Mouse (Mus musculus) cortical plate, adult 2 months (tissue): ENCODE results near the gene Aldoart1. TPM values are rescaled to one million over a fixed set of nuclear protein-coding genes. Genes with fewer than 3 reads are reported as not detected.

ENCODE experiments used
- H3K27ac ChIP-seq: fragments of 200-500 bp; 2 replicates; pipeline ENCODE4 v1.5.1; 2012; ENCODE audit warnings: low read length, control low read depth, inconsistent platforms; ENCODE audit not compliant: insufficient read depth
- H3K4me1 ChIP-seq: fragments of 200-500 bp; 2 replicates; pipeline ENCODE4 v1.6.1; 2011; ENCODE audit warnings: low read length; ENCODE audit not compliant: control insufficient read depth, insufficient read depth
- H3K4me3 ChIP-seq: fragments of 200-500 bp; 2 replicates; pipeline ENCODE4 v1.5.1; 2011; ENCODE audit warnings: mild to moderate bottlenecking, low read length, control low read depth; ENCODE audit not compliant: insufficient read depth
- CTCF ChIP-seq: fragments of 200-500 bp; IDR thresholded peaks from 2 replicates; pipeline ENCODE4 v1.5.1; 2011; ENCODE audit warnings: mild to moderate bottlenecking, control low read depth, low read length; ENCODE audit not compliant: insufficient read depth; ENCODE audit errors: extremely low read depth
- POLR2A ChIP-seq: fragments of 200-500 bp; IDR thresholded peaks from 2 replicates; pipeline ENCODE4 v1.6.1; 2011; ENCODE audit warnings: mild to moderate bottlenecking, low read length, control low read depth; ENCODE audit not compliant: insufficient read depth; ENCODE audit errors: extremely low read depth
- polyA plus RNA-seq: library from polyadenylated mRNA; depleted of rRNA; stranded (reverse); fragments of >200 nt; gene quantifications from 2 replicates; pipeline ENCODE4 v1.2.3, GENCODE M21; 2012; rRNA removed

Gene Aldoart1
- polyA plus RNA-seq: 0.19 and 0.28 TPM in 2 replicates

DNA sequence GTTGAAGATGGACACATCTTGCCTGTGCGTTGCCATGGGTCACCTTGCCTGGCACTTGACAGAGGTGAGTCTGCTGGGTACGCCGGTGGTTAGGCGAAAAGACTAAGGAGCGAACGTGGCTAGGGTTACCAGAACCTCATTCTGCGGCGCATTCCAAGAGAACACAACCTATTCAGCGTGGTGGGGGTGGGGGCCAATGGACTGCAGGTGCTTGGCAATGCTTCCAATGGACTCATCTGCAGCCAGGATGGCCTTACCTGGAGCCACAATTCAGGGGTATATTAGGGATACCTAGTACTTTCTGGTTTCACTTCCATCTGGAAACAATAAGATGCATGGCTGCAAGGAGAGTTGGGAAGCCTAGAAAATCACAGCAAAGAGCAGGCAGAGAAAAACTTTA lies at the start of gene Aldoart1:
TSS of gene Aldoart1 (minus strand) at position 101 of the 400 bp plus-strand sequence.
- TF ChIP-seq CTCF: no peak
- no peak for TF ChIP-seq POLR2A

DNA sequence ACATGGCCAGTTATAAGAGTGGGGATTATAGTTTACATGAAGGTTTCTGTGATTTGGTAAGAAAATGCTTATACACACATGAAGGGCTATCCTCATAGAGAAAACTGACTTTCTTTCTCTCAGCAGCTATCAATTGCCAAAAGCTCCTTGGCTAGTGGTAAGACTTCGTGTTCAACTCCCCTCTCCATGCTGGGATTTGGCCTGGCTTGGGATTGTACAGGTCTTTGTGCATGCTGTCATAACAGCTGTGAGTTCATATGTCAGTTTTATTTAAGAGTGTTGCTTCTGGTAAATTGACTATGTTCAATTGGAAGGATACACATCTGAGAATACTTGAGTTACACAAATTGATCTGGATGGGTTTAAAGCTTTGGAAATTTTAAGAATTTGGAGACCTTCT lies 49.1 kb upstream of the Aldoart1 start:
- H3K4me3 ChIP-seq: no peak overlapping the region
- TF ChIP-seq POLR2A (no peak), CTCF (no peak)
- no peaks in the 10 kb centered on the region for H3K4me1 ChIP-seq
- H3K27ac ChIP-seq: no peak overlapping the region

More for the DNA sequence above, at the start of gene Aldoart1:
- Histone ChIP-seq H3K27ac (no peak within 1 kb of the TSS), H3K4me3 (no peak within 1 kb of the TSS), H3K4me1 (no peaks in the 10 kb centered on the region)

GRCm38 (mm10) chr4:72865371-72866075 lies 13.1 kb upstream of the Aldoart1 start:
- TF ChIP-seq CTCF (no peak), POLR2A (no peak)
- H3K4me1 ChIP-seq: no peaks in the 10 kb centered on the region
- no peak overlapping the region for H3K4me3 ChIP-seq
- H3K27ac ChIP-seq: no peak overlapping the region

DNA sequence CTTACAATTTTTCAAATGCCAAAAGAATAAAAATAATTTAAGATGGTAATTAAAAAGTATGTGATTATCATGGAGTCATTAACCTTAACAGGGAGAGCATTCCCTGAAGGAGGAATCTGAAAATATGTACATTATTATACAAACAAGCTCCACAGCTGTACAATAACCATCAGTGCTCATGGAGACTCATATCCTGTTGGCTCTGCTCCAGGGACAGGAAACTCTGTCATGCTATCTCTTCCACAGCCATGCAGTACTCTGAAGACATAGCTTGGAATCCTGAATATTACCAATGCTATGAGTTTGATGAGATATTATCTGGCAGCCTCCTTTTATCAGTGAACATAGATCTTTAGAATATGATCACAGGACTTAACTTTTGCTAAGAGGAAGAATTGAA lies 8.2 kb downstream of the Aldoart1 start:
- TF ChIP-seq POLR2A (no peak), CTCF (no peak)
- no peaks in the 10 kb centered on the region for H3K4me1 ChIP-seq
- no peak overlapping the region for H3K27ac ChIP-seq
- no peak overlapping the region for H3K4me3 ChIP-seq

- H3K4me1 ChIP-seq: no peaks in the 10 kb centered on the region
- no peak overlapping the region for H3K4me3 ChIP-seq
- TF ChIP-seq POLR2A (no peak), CTCF (no peak)
- no peak overlapping the region for H3K27ac ChIP-seq
Observed at GRCm38 (mm10) chr4:72843025-72843424, 9.4 kb downstream of the Aldoart1 start.

GRCm38 (mm10) chr4:72836430-72836829 lies 16.0 kb downstream of the Aldoart1 start:
- TF ChIP-seq POLR2A (no peak), CTCF (no peak)
- no peaks in the 10 kb centered on the region for H3K4me1 ChIP-seq
- no peak overlapping the region for H3K4me3 ChIP-seq
- no peak overlapping the region for H3K27ac ChIP-seq

DNA sequence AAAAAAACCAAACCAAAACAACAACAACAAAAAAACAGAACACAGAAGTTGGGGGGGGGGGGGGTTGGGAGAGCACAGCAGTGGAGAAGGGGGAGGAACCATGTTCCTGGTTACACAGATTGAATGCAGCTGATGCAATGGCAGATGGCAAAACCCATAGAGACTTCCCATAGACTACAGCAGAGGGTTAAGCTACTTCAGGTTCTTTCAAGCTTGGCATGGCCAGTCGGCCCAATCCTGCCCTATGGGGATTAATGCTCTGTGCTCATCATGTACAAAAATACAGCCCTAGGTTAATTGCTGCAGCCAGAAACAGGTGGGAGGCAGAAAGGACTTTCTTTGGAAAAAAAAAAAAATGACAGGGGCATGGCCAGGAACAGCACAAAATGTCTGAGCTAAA lies 17.0 kb downstream of the Aldoart1 start:
- H3K27ac ChIP-seq: no peak overlapping the region
- TF ChIP-seq CTCF (no peak), POLR2A (no peak)
- H3K4me1 ChIP-seq: no peaks in the 10 kb centered on the region
- H3K4me3 ChIP-seq: no peak overlapping the region

GRCm38 (mm10) chr4:72800816-72801215 lies 51.6 kb downstream of the Aldoart1 start:
- Histone ChIP-seq H3K27ac (no peak overlapping the region), H3K4me3 (no peak overlapping the region), H3K4me1 (no peaks in the 10 kb centered on the region)
- no peak for TF ChIP-seq CTCF
- TF ChIP-seq POLR2A: no peak
